Mouse (Mus musculus): ENCODE data around the gene Rab36.

DNA sequence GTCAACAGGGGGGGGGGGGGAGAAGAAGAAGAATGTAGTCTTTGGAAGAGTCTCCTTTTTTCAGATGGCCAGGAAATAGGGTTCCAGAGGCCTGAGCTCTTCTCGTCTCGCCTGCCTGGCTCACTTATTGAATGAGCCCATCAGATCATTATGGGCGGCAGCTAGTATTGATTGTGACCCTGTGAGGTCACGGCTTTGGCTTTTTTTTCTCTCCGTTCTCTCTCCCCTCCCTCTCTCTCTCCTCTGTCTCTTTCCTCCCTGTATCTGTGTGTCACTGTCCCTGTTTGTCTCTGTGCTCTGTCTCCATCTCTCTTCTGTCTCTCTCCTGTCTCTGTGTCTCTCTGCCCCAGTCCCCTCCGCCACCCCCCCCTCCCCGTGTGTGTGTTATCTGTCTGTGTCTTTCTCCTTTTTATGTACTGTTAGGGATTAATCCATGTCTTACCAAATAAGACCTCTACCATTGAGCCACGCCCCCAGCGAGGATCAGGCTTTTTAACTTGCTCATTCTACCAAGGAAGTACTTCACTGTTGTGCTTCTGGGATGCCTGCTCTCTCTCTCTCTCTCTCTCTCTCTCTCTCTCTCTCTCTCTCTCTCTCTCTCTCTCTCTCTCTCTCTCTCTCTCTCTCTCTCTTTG lies 22.0 kb downstream of the Rab36 start:
- TF ChIP-seq CTCF (IDR thresholded peaks at IDR 0.05; ENCODE audit: borderline replicate concordance, insufficient read depth, low read depth, low read length) (no peak), POLR2A (IDR thresholded peaks at IDR 0.05; ENCODE audit: borderline replicate concordance, insufficient read depth, low read length) (no peak)

Data from cerebellum, adult 2 months (tissue).